Mouse (Mus musculus): ENCODE results near the gene Rnpep. TPM values are rescaled to one million over a fixed set of nuclear protein-coding genes. Genes with fewer than 3 reads are reported as not detected.

The Rnpep gene
- polyA plus RNA-seq, 1 experiment from 2014 or later = 99.5 TPM

GRCm38 (mm10) chr1:135227339-135227950 lies 56.4 kb downstream of the Rnpep start:
- no peak for ATAC-seq (ENCODE audit: low FRiP score)
- Histone ChIP-seq H3K4me1 (no peaks in the 10 kb centered on the region), H3K9me3 (replicated peaks) (no peaks in the 10 kb centered on the region), H3K4me3 (replicated peaks) (no peak overlapping the region), H3K27ac (replicated peaks) (no peak overlapping the region), H3K4me2 (no peak overlapping the region), H3K9ac (replicated peaks) (no peak overlapping the region), H3K27me3 (replicated peaks) (no peaks in the 10 kb centered on the region), H3K36me3 (no peaks in the 10 kb centered on the region)
- 85% methylated on average over 13 of the region's 13 CpGs for WGBS

DNA sequence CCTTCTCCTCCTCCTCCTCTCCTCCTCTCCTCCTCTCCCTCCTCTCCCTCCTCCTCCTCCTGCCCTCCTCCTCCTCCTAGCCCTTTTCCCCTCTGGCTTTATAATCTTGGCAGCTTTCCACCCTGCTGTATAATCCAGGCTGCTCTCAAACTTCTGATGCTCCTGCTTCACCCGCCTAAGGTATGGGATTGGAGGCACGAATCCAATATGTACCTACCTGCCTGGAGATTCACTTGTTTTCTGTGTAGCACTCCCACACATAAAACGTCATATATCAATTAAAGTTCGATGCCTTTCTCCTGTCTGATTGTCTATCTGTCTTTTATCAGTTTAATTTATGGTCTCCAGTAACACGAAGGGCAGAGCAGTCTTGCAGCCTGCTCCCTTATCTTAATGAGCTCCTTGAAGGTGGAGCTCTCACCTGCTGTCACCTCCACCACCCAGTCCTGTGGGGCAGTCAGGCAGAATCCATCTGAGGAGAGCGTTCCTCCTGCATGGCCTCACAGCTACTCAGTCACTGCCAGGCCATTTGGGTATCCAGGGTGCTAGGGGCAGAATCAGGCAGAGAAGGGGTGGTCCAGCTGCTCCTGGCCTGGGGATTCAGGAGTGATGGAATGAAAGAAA lies 58.8 kb downstream of the Rnpep start:
- Histone ChIP-seq H3K4me1 (no peaks in the 10 kb centered on the region), H3K9ac (replicated peaks) (no peak overlapping the region), H3K27ac (replicated peaks) (no peak overlapping the region), H3K27me3 (replicated peaks) (no peaks in the 10 kb centered on the region), H3K4me3 (replicated peaks) (no peak overlapping the region), H3K36me3 (no peaks in the 10 kb centered on the region), H3K9me3 (replicated peaks) (no peaks in the 10 kb centered on the region), H3K4me2 (no peak overlapping the region)
- 45% methylated on average over 6 of the region's 6 CpGs for WGBS
- no peak for ATAC-seq (ENCODE audit: low FRiP score)

GRCm38 (mm10) chr1:135224147-135224546 lies 59.7 kb downstream of the Rnpep start:
- no peaks in the 10 kb centered on the region for H3K9me3 ChIP-seq (replicated peaks)
- H3K9ac ChIP-seq (replicated peaks) = no peak overlapping the region
- no peak overlapping the region for H3K4me3 ChIP-seq (replicated peaks)
- no peaks in the 10 kb centered on the region for H3K27me3 ChIP-seq (replicated peaks)
- ATAC-seq (ENCODE audit: low FRiP score) = no peak
- WGBS = 86% methylated on average over 3 of the region's 3 CpGs
- H3K27ac ChIP-seq (replicated peaks) = no peak overlapping the region
- H3K4me1 ChIP-seq = no peaks in the 10 kb centered on the region
- no peaks in the 10 kb centered on the region for H3K36me3 ChIP-seq
- H3K4me2 ChIP-seq = no peak overlapping the region

DNA sequence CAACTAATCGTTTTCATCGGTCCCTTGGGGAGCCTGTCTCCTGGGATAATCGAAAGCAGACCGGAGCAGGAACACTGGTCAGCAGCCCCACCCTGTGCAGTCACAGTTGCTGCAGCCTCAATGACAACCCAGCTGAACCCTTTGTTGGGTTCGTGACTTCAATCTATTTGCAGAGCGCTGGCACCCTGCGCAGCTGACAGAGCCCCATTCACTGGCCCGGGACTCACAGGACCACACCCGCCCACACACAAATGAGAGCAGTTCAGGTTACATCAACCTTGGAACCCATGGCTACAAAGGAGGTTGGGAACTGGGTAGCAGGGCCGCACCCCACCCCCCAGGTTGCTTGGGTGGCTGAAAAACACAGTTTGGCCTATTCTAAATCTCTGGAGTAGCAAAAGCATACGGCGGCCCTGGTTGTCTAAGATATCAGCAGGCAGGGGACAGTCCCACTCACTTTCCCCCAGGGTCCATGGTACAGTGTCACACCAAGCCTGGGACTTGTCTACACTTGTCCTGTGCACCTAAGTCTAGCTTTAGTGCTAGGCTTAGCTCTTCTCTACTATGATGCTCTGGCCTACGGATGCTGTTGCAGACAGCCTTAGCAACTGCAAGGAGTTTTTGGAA lies 66.2 kb downstream of the Rnpep start:
- no peaks in the 10 kb centered on the region for H3K27me3 ChIP-seq (replicated peaks)
- no peaks in the 10 kb centered on the region for H3K36me3 ChIP-seq
- H3K4me2 ChIP-seq = no peak overlapping the region
- no peak overlapping the region for H3K4me3 ChIP-seq (replicated peaks)
- no peak overlapping the region for H3K27ac ChIP-seq (replicated peaks)
- H3K9ac ChIP-seq (replicated peaks) = no peak overlapping the region
- 55% methylated on average over 13 of the region's 13 CpGs for WGBS
- ATAC-seq (ENCODE audit: low FRiP score) = no peak
- H3K9me3 ChIP-seq (replicated peaks) = no peaks in the 10 kb centered on the region
- no peaks in the 10 kb centered on the region for H3K4me1 ChIP-seq

GRCm38 (mm10) chr1:135213772-135214640 lies 69.9 kb downstream of the Rnpep start:
- WGBS = 92% methylated on average over 9 of the region's 9 CpGs
- Histone ChIP-seq H3K9me3 (replicated peaks) (no peaks in the 10 kb centered on the region), H3K4me2 (no peak overlapping the region), H3K4me3 (replicated peaks) (no peak overlapping the region), H3K36me3 (no peaks in the 10 kb centered on the region), H3K27me3 (replicated peaks) (no peaks in the 10 kb centered on the region), H3K9ac (replicated peaks) (no peak overlapping the region), H3K27ac (replicated peaks) (no peak overlapping the region), H3K4me1 (no peaks in the 10 kb centered on the region)
- ATAC-seq (ENCODE audit: low FRiP score) = no peak

Other genes starting within 250 kb of the Rnpep start
- 1.6 TPM in 2 replicates for gene Lgr6, start 178.8 kb downstream of the Rnpep start, polyA plus RNA-seq (2015; fragmentation: Nextera tagmentation; extraction: Ambion mirVana)
- 0.36 and 15.5 TPM in 2 replicates for gene Ptpn7, start 151.4 kb downstream of the Rnpep start, polyA plus RNA-seq (2015; fragmentation: Nextera tagmentation; extraction: Ambion mirVana)
- 314 and 353 TPM in 2 replicates for gene Arl8a, start 137.3 kb downstream of the Rnpep start, polyA plus RNA-seq (2015; fragmentation: Nextera tagmentation; extraction: Ambion mirVana)
- 1.4 and 1.7 TPM in 2 replicates for gene Gpr37l1, start 116.4 kb downstream of the Rnpep start, polyA plus RNA-seq (2015; fragmentation: Nextera tagmentation; extraction: Ambion mirVana)
- gene Elf3, start 25.5 kb downstream of the Rnpep start, polyA plus RNA-seq (2015; fragmentation: Nextera tagmentation; extraction: Ambion mirVana) = 0.35 and 13.0 TPM in 2 replicates
- 181 and 191 TPM in 2 replicates for gene Timm17a, start 29.7 kb upstream of the Rnpep start, polyA plus RNA-seq (2015; fragmentation: Nextera tagmentation; extraction: Ambion mirVana)
- gene Lmod1, start 40.7 kb upstream of the Rnpep start, polyA plus RNA-seq (2015; fragmentation: Nextera tagmentation; extraction: Ambion mirVana) = 0.15 and 1.4 TPM in 2 replicates
- 100 and 121 TPM in 2 replicates for gene Shisa4, start 91.2 kb upstream of the Rnpep start, polyA plus RNA-seq (2015; fragmentation: Nextera tagmentation; extraction: Ambion mirVana)
- gene Ipo9, start 146.4 kb upstream of the Rnpep start, polyA plus RNA-seq (2015; fragmentation: Nextera tagmentation; extraction: Ambion mirVana) = 100 and 109 TPM in 2 replicates